In the genomic region with DNA sequence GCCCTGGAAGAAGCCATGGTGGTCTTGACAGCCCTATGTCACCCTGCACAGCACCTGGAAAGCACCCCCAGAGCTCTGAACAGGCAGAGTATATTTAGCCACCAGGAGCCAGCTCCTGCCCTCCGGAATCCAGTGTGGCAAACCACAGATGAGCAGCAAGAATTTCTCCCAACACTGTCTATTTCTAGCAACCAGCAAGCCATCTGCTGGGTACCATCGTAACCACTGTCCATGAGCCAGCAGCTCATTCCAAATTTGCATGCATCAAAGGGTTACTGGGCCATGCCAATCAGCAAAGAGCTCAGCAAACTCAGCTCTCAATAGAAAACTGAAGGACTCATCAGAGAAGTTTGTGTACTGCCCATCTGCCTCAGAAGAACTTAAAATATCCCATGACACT, we compare ENCODE assay signal across 17 mouse cellular contexts. TPM values are rescaled to one million over a fixed set of nuclear protein-coding genes. Genes with fewer than 3 reads are reported as not detected.
"Had no signal": no experiment of that assay in that cellular context is flagged by ENCODE, and none has a peak within 500 bp of the region (broad histone marks: within the 10 kb centered on the region; RNA-seq: fewer than 3 reads in every experiment).

No protein-coding gene starts in this region.

- DNase-seq: kidney, adult 18-20 months; kidney, postnatal 10 days; kidney, postnatal 4 days; lung, adult 18-20 months; thymus, adult 18-20 months; thymus, postnatal 14 days had no signal

RNA-seq across cellular contexts. Expression of a gene that starts 46.0 kb away (rescaled TPM):
- total RNA-seq: left cerebral cortex, adult 18-20 months; left cerebral cortex, postnatal 25 days; liver, adult 2 months; megakaryocyte-erythroid progenitor cell, adult 5-6 weeks had no signal
- polyA plus RNA-seq: intestine, embryonic 15.5 days; kidney, embryonic 14.5 days; liver, adult 2 months; liver, embryonic 14.5 days; lung, embryonic 16.5 days; midbrain, embryonic 12.5 days; neural tube, embryonic 14.5 days; stomach, postnatal 0 days had no signal
